Mouse (Mus musculus): ENCODE data around the gene Mapkbp1. TPM values are rescaled to one million over a fixed set of nuclear protein-coding genes. Genes with fewer than 3 reads are reported as not detected.

The Mapkbp1 gene
- polyA plus RNA-seq, 2 experiments, result 0.15 to 1.1 TPM

- Histone ChIP-seq H3K27ac (no peak overlapping the region), H3K9me3 (ENCODE audit: control insufficient read depth, low read length) (no peaks in the 10 kb centered on the region), H3K27me3 (ENCODE audit: control insufficient read depth, insufficient read depth, low read length) (no peaks in the 10 kb centered on the region), H3K4me3 (ENCODE audit: insufficient read depth in 1 of 2, low read depth in 2 of 2, low read length in 2 of 2) (no peak overlapping the region), H3K36me3 (replicated peaks; ENCODE audit: control insufficient read depth, insufficient read depth, low read depth) (no peaks in the 10 kb centered on the region), H3K9ac (replicated peaks) (no peak overlapping the region), H3K4me1 (replicated peaks; ENCODE audit: control insufficient read depth in 2 of 2, insufficient read depth in 2 of 2, low read length in 1 of 2) (no peaks in the 10 kb centered on the region; a peak in 1 of 4 replicates), H3K4me2 (ENCODE audit: low read depth) (no peak overlapping the region)
- no peak for TF ChIP-seq EP300 (IDR thresholded peaks at IDR 0.05; ENCODE audit: low read depth)
- TF ChIP-seq CTCF (IDR thresholded peaks at IDR 0.05; ENCODE audit: low read depth), result no peak
- DNase-seq (ENCODE audit: low read depth in 3 of 3, low spot score in 3 of 3), result no peak
- 66% methylated on average over 6 of the region's 6 CpGs for WGBS (ENCODE audit: insufficient replicate concordance)
- no peak for ATAC-seq (ENCODE audit: insufficient read depth)
Measured at GRCm38 (mm10) chr2:119990881-119991280, 18.4 kb downstream of the Mapkbp1 start.

- Histone ChIP-seq H3K36me3 (replicated peaks; ENCODE audit: control insufficient read depth, insufficient read depth, low read depth) (no peaks in the 10 kb centered on the region), H3K4me3 (ENCODE audit: insufficient read depth in 1 of 2, low read depth in 2 of 2, low read length in 2 of 2) (no peak overlapping the region), H3K9me3 (ENCODE audit: control insufficient read depth, low read length) (no peaks in the 10 kb centered on the region), H3K27me3 (ENCODE audit: control insufficient read depth, insufficient read depth, low read length) (no peaks in the 10 kb centered on the region), H3K4me2 (ENCODE audit: low read depth) (no peak overlapping the region), H3K9ac (replicated peaks) (no peak overlapping the region), H3K27ac (no peak overlapping the region), H3K4me1 (replicated peaks; ENCODE audit: control insufficient read depth in 2 of 2, insufficient read depth in 2 of 2, low read length in 1 of 2) (no peaks in the 10 kb centered on the region)
- 70% methylated on average over 2 of the region's 2 CpGs for WGBS (ENCODE audit: insufficient replicate concordance)
- TF ChIP-seq EP300 (IDR thresholded peaks at IDR 0.05; ENCODE audit: low read depth), result no peak
- no peak for TF ChIP-seq CTCF (IDR thresholded peaks at IDR 0.05; ENCODE audit: low read depth)
- DNase-seq (ENCODE audit: low read depth in 3 of 3, low spot score in 3 of 3), result no peak
- ATAC-seq (ENCODE audit: insufficient read depth), result no peak
Measured at GRCm38 (mm10) chr2:119992349-119992748, 19.9 kb downstream of the Mapkbp1 start.

GRCm38 (mm10) chr2:119993515-119993914, 21.0 kb downstream of the Mapkbp1 start:
- ATAC-seq (ENCODE audit: insufficient read depth) (no peak), DNase-seq (ENCODE audit: low read depth in 3 of 3, low spot score in 3 of 3) (no peak)
- Histone ChIP-seq H3K4me1 (replicated peaks; ENCODE audit: control insufficient read depth in 2 of 2, insufficient read depth in 2 of 2, low read length in 1 of 2) (no peaks in the 10 kb centered on the region), H3K27me3 (ENCODE audit: control insufficient read depth, insufficient read depth, low read length) (no peaks in the 10 kb centered on the region), H3K27ac (no peak overlapping the region), H3K36me3 (replicated peaks; ENCODE audit: control insufficient read depth, insufficient read depth, low read depth) (no peaks in the 10 kb centered on the region), H3K4me3 (ENCODE audit: insufficient read depth in 1 of 2, low read depth in 2 of 2, low read length in 2 of 2) (no peak overlapping the region), H3K9me3 (ENCODE audit: control insufficient read depth, low read length) (no peaks in the 10 kb centered on the region), H3K4me2 (ENCODE audit: low read depth) (no peak overlapping the region), H3K9ac (replicated peaks) (no peak overlapping the region)
- TF ChIP-seq EP300 (IDR thresholded peaks at IDR 0.05; ENCODE audit: low read depth) (no peak), CTCF (IDR thresholded peaks at IDR 0.05; ENCODE audit: low read depth) (no peak)
- WGBS (ENCODE audit: insufficient replicate concordance), result 51% methylated on average over 2 of the region's 2 CpGs

- H3K27ac ChIP-seq, result no peak overlapping the region
- WGBS (ENCODE audit: insufficient replicate concordance), result 53% methylated on average over 6 of the region's 6 CpGs
- H3K4me3 ChIP-seq (ENCODE audit: insufficient read depth in 1 of 2, low read depth in 2 of 2, low read length in 2 of 2), result no peak overlapping the region
- TF ChIP-seq CTCF (IDR thresholded peaks at IDR 0.05; ENCODE audit: low read depth), result no peak
- no peak for TF ChIP-seq EP300 (IDR thresholded peaks at IDR 0.05; ENCODE audit: low read depth)
- H3K9ac ChIP-seq (replicated peaks), result no peak overlapping the region
- no peaks in the 10 kb centered on the region for H3K27me3 ChIP-seq (ENCODE audit: control insufficient read depth, insufficient read depth, low read length)
- ATAC-seq (ENCODE audit: insufficient read depth) (no peak), DNase-seq (ENCODE audit: low read depth in 3 of 3, low spot score in 3 of 3) (no peak)
- H3K36me3 ChIP-seq (replicated peaks; ENCODE audit: control insufficient read depth, insufficient read depth, low read depth), result no peaks in the 10 kb centered on the region
- no peak overlapping the region for H3K4me2 ChIP-seq (ENCODE audit: low read depth)
- no peaks in the 10 kb centered on the region for H3K9me3 ChIP-seq (ENCODE audit: control insufficient read depth, low read length)
- H3K4me1 ChIP-seq (replicated peaks; ENCODE audit: control insufficient read depth in 2 of 2, insufficient read depth in 2 of 2, low read length in 1 of 2), result no peaks in the 10 kb centered on the region
Measured at GRCm38 (mm10) chr2:119994839-119995238, 22.3 kb downstream of the Mapkbp1 start.

- no peak overlapping the region for H3K27ac ChIP-seq
- H3K4me3 ChIP-seq (ENCODE audit: insufficient read depth in 1 of 2, low read depth in 2 of 2, low read length in 2 of 2), result no peak overlapping the region
- 43% methylated on average over 9 of the region's 9 CpGs for WGBS (ENCODE audit: insufficient replicate concordance)
- TF ChIP-seq EP300 (IDR thresholded peaks at IDR 0.05; ENCODE audit: low read depth) (no peak), CTCF (IDR thresholded peaks at IDR 0.05; ENCODE audit: low read depth) (no peak)
- DNase-seq (ENCODE audit: low read depth in 3 of 3, low spot score in 3 of 3) (no peak), ATAC-seq (ENCODE audit: insufficient read depth) (no peak)
- H3K27me3 ChIP-seq (ENCODE audit: control insufficient read depth, insufficient read depth, low read length), result no peaks in the 10 kb centered on the region
- 0 out of 4 replicates have a peak, but pooled peaks cover 0 to under 1% of the 10 kb centered on the region in 2 experiments for H3K4me1 ChIP-seq (replicated peaks; ENCODE audit: control insufficient read depth in 2 of 2, insufficient read depth in 2 of 2, low read length in 1 of 2)
- no peaks in the 10 kb centered on the region for H3K9me3 ChIP-seq (ENCODE audit: control insufficient read depth, low read length)
- no peak overlapping the region for H3K4me2 ChIP-seq (ENCODE audit: low read depth)
- H3K9ac ChIP-seq (replicated peaks), result no peak overlapping the region
- no peaks in the 10 kb centered on the region for H3K36me3 ChIP-seq (replicated peaks; ENCODE audit: control insufficient read depth, insufficient read depth, low read depth)
Measured at GRCm38 (mm10) chr2:119995391-119996281, 23.1 kb downstream of the Mapkbp1 start.

All from liver, embryonic 14.5 days (tissue).